Mouse (Mus musculus): ENCODE data around the gene Tcp11. TPM values are rescaled to one million over a fixed set of nuclear protein-coding genes. Genes with fewer than 3 reads are reported as not detected.

Tcp11 gene
- polyA plus RNA-seq, 1 experiment from 2014 or later, result 0.68 TPM

DNA sequence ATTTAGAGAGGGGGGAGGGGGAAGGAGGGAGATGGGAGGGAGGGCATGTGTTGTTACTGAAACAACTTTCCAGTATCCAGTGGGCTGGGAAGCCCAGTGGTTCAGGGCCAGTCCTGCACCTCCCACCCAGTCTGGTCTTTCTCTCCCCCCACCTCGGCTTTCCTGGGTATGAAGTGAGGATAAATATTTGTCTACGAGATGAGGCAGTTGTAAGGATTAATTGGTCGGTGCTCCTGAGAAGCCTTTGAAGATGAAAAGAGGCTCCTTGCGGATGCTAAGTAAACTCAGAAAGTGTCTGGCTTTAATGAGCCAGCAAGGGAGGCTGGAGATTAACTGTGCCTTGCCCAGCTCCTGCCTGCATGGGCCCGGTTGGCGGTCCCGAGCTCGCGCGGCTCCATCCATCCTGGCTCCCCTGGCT is 21.5 kb upstream of the Tcp11 start:
- peaks cover 6% of the 10 kb centered on the region; the same call in 1 of the 2 replicates for H3K9me3 ChIP-seq
- no peak overlapping the region for H3K4me3 ChIP-seq
- peaks cover 39% of the 10 kb centered on the region for H3K4me1 ChIP-seq
- no peaks in the 10 kb centered on the region for H3K36me3 ChIP-seq (replicated peaks)
- DNase-seq (ENCODE audit: extremely low spot score, low spot score), result no peak
- H3K27me3 ChIP-seq (ENCODE audit: poor library complexity, severe bottlenecking), result peaks cover 7% of the 10 kb centered on the region; the same call in 1 of the 2 replicates
- peak overlapping the region; percentile 62 for H3K27ac ChIP-seq
- WGBS, result 24% methylated on average over 10 of the region's 10 CpGs

GRCm38 (mm10) chr17:28101284-28101887 is 20.9 kb upstream of the Tcp11 start:
- Histone ChIP-seq H3K27ac (peak overlapping the region; percentile 62), H3K9me3 (peaks cover 6% of the 10 kb centered on the region; the same call in 1 of the 2 replicates), H3K36me3 (replicated peaks) (no peaks in the 10 kb centered on the region), H3K27me3 (ENCODE audit: poor library complexity, severe bottlenecking) (peaks cover 7% of the 10 kb centered on the region; the same call in 1 of the 2 replicates), H3K4me1 (peaks cover 39% of the 10 kb centered on the region), H3K4me3 (no peak overlapping the region)
- no peak for DNase-seq (ENCODE audit: extremely low spot score, low spot score)
- WGBS, result 73% methylated on average over 12 of the region's 12 CpGs

- 84% methylated on average over 1 of the region's 1 CpGs for WGBS
- H3K9me3 ChIP-seq, result peaks cover 6% of the 10 kb centered on the region; the same call in 1 of the 2 replicates
- no peak overlapping the region for H3K4me3 ChIP-seq
- DNase-seq (ENCODE audit: extremely low spot score, low spot score), result no peak
- H3K36me3 ChIP-seq (replicated peaks), result no peaks in the 10 kb centered on the region
- H3K27me3 ChIP-seq (ENCODE audit: poor library complexity, severe bottlenecking), result peaks cover 7% of the 10 kb centered on the region; the same call in 1 of the 2 replicates
- peaks cover 40% of the 10 kb centered on the region for H3K4me1 ChIP-seq
- H3K27ac ChIP-seq, result no peak overlapping the region
Measured at GRCm38 (mm10) chr17:28100669-28101068, 20.2 kb upstream of the Tcp11 start.

- H3K4me3 ChIP-seq, result no peak overlapping the region
- no peaks in the 10 kb centered on the region for H3K36me3 ChIP-seq (replicated peaks)
- H3K9me3 ChIP-seq, result peaks cover 8% of the 10 kb centered on the region
- H3K27ac ChIP-seq, result 0 out of 2 replicates have a peak overlapping the region, but pooled peaks have one; percentile 25
- DNase-seq (ENCODE audit: extremely low spot score, low spot score), result no peak
- peaks cover 7% of the 10 kb centered on the region; the same call in 1 of the 2 replicates for H3K27me3 ChIP-seq (ENCODE audit: poor library complexity, severe bottlenecking)
- peaks cover 40% of the 10 kb centered on the region for H3K4me1 ChIP-seq
- 49% methylated on average over 3 of the region's 3 CpGs for WGBS
Measured at GRCm38 (mm10) chr17:28099086-28099485, 18.6 kb upstream of the Tcp11 start.

DNA sequence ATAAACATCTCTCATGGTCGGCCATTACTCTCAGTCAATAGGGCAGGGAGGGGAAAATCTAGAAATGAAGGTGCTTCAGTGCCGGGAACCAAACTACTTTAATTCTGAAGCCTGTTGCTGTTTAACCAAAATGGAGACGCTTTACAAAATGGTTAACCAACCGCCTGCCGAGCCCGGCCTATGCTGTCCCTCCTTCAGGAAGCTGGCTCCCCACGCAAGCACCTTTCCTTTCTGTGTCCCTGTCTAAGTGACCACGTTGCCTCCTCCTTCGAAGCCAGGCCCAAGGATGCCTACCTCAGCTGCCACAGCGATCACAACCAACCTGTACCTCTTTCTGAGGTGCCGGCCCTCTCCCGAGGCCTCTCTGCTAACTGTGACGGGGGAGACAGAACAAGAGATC is 16.9 kb upstream of the Tcp11 start:
- peaks cover 14% of the 10 kb centered on the region for H3K9me3 ChIP-seq
- no peaks in the 10 kb centered on the region; the same call in 1 of the 2 replicates for H3K27me3 ChIP-seq (ENCODE audit: poor library complexity, severe bottlenecking)
- peaks cover 36% of the 10 kb centered on the region for H3K4me1 ChIP-seq
- no peaks in the 10 kb centered on the region; the same call in 1 of the 2 replicates for H3K36me3 ChIP-seq (replicated peaks)
- no peak for DNase-seq (ENCODE audit: extremely low spot score, low spot score)
- H3K4me3 ChIP-seq, result no peak overlapping the region
- 90% methylated on average over 13 of the region's 13 CpGs for WGBS
- H3K27ac ChIP-seq, result peak overlapping the region; percentile 4; the same call in 1 of the 2 replicates

DNA sequence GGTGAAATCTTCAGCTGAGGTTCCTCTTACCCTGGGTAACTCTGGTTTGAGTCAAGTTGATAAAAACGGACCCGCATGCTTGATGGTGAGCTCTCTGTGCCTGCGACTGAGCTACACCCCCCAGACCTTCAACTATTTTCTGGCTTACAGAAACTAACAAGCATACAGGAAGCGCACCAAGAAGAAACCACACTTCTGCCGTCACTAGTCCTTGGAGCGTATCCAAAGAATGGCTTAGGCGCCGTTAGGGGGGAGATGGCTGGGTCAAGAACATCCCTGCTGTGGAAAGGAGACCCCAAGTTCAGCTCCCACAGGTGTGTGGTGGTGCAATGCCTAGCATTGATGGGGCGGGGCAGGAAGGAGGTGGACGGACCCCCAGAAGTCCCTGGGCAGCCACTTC is 16.0 kb upstream of the Tcp11 start:
- Histone ChIP-seq H3K27ac (no peak overlapping the region), H3K27me3 (ENCODE audit: poor library complexity, severe bottlenecking) (no peaks in the 10 kb centered on the region; the same call in 1 of the 2 replicates), H3K9me3 (peaks cover 16% of the 10 kb centered on the region), H3K4me3 (no peak overlapping the region), H3K36me3 (replicated peaks) (no peaks in the 10 kb centered on the region; the same call in 1 of the 2 replicates), H3K4me1 (peaks cover 27% of the 10 kb centered on the region)
- 93% methylated on average over 10 of the region's 10 CpGs for WGBS
- DNase-seq (ENCODE audit: extremely low spot score, low spot score), result no peak

DNA sequence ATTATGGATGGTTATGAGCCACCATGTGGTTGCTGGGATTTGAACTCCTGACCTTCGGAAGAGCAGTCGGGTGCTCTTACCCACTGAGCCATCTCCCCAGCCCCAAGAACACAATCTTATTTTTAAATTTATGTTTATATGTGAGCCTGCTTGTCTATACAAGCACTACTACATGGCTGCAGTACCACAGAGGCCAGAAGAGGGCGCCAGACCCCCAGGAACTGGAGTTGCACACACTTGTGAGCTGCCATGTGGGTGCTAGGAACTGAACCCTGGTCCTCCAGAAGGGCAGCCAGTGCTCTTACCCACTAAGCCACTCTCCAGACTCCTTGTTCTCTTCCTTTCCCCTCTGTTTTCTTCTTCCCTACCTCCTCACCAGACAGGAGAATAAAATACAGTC is 13.4 kb upstream of the Tcp11 start:
- Histone ChIP-seq H3K4me1 (peaks cover 13% of the 10 kb centered on the region), H3K9me3 (peaks cover 10% of the 10 kb centered on the region), H3K27me3 (ENCODE audit: poor library complexity, severe bottlenecking) (no peaks in the 10 kb centered on the region; the same call in 1 of the 2 replicates), H3K36me3 (replicated peaks) (no peaks in the 10 kb centered on the region; the same call in 1 of the 2 replicates), H3K27ac (no peak overlapping the region), H3K4me3 (no peak overlapping the region)
- 82% methylated on average over 3 of the region's 3 CpGs for WGBS
- no peak for DNase-seq (ENCODE audit: extremely low spot score, low spot score)

DNA sequence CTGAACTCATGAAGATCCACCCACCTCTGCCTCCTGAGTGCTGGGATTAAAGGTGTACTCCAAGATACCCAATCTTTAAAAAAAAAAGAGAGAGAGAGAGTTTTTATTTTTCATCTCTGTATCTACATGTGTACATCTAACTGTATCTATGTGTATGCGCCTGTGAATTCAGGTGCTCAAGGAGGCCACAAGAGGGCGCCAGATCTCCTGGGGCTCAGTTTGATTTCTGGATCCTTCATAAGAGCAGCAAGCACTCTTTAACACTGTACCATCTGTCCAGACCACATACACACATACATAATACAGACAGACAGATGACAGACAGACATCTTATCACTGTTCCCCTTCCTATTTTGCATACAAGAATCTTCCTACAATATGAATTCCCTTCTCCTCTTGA is 11.9 kb upstream of the Tcp11 start:
- no peaks in the 10 kb centered on the region; the same call in 1 of the 2 replicates for H3K36me3 ChIP-seq (replicated peaks)
- H3K4me1 ChIP-seq, result peaks cover 22% of the 10 kb centered on the region
- H3K9me3 ChIP-seq, result peaks cover 10% of the 10 kb centered on the region
- no peak overlapping the region for H3K27ac ChIP-seq
- H3K4me3 ChIP-seq, result no peak overlapping the region
- 88% methylated on average over 2 of the region's 2 CpGs for WGBS
- no peaks in the 10 kb centered on the region for H3K27me3 ChIP-seq (ENCODE audit: poor library complexity, severe bottlenecking)
- DNase-seq (ENCODE audit: extremely low spot score, low spot score), result no peak

- H3K36me3 ChIP-seq (replicated peaks), result no peaks in the 10 kb centered on the region; the same call in 1 of the 2 replicates
- no peak overlapping the region for H3K4me3 ChIP-seq
- H3K27ac ChIP-seq, result peak overlapping the region; percentile 30; the same call in 1 of the 2 replicates
- H3K27me3 ChIP-seq (ENCODE audit: poor library complexity, severe bottlenecking), result peaks cover 13% of the 10 kb centered on the region
- WGBS, result 91% methylated on average over 6 of the region's 6 CpGs
- H3K9me3 ChIP-seq, result peaks cover 4% of the 10 kb centered on the region
- H3K4me1 ChIP-seq, result peaks cover 49% of the 10 kb centered on the region
- no peak for DNase-seq (ENCODE audit: extremely low spot score, low spot score)
Measured at GRCm38 (mm10) chr17:28088718-28089117, 8.3 kb upstream of the Tcp11 start.

DNA sequence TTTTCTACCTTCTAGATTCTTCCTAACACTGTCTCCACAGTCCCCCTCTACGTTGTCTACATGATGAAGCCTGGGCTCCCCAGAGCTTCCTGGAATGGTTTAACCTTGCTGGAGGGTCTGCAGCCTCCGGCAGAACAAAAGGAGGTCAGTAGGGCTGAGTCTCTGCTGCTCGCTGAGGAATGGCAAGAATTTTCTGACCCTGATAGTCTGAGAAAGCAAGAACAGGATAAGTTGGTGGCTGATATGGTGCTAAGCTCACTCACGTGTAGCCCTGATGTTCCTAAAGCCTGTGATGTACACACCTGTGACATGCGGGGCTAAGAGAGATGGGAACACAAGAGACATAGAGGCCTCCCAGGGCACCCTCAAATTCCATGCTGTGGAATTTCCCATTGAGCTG is 7.0 kb upstream of the Tcp11 start:
- peaks cover 26% of the 10 kb centered on the region for H3K27me3 ChIP-seq (ENCODE audit: poor library complexity, severe bottlenecking)
- peak; percentile 50 for DNase-seq (ENCODE audit: extremely low spot score, low spot score)
- no peak overlapping the region for H3K4me3 ChIP-seq
- peak overlapping the region; percentile 64 for H3K27ac ChIP-seq
- 14% methylated on average over 5 of the region's 5 CpGs for WGBS
- H3K4me1 ChIP-seq, result peaks cover 60% of the 10 kb centered on the region
- H3K9me3 ChIP-seq, result peaks cover 4% of the 10 kb centered on the region; the same call in 1 of the 2 replicates
- H3K36me3 ChIP-seq (replicated peaks), result no peaks in the 10 kb centered on the region

DNA sequence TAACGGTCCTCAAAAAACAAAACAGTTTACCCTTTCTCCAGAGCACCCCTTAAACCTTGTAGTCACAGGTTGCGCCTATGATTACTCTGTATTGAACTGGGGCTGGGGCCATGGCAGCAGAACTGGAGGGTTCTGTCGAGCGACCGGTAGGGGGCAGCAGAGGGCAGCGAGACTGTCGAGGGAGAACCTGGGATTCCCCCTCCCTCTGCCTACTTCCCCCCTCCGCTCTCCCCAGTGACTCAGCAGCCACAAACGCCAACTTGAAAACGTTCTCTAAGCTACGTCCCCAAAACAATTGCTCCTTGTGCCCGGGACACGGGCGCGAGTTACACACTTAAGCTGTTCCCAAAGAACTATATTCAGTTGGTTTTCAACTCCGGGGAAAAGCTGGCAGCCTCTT is 4.5 kb upstream of the Tcp11 start:
- H3K27me3 ChIP-seq (ENCODE audit: poor library complexity, severe bottlenecking), result peaks cover 49% of the 10 kb centered on the region
- no peaks in the 10 kb centered on the region for H3K36me3 ChIP-seq (replicated peaks)
- peak overlapping the region; percentile 80 for H3K27ac ChIP-seq
- DNase-seq (ENCODE audit: extremely low spot score, low spot score), result peak; percentile 90
- peak overlapping the region; percentile 27; the same call in 1 of the 2 replicates for H3K4me3 ChIP-seq
- no peaks in the 10 kb centered on the region for H3K9me3 ChIP-seq
- H3K4me1 ChIP-seq, result peaks cover 70% of the 10 kb centered on the region
- 2% methylated on average over 16 of the region's 16 CpGs for WGBS

- Histone ChIP-seq H3K4me1 (peaks cover 75% of the 10 kb centered on the region), H3K9me3 (no peaks in the 10 kb centered on the region), H3K36me3 (replicated peaks) (no peaks in the 10 kb centered on the region), H3K27me3 (ENCODE audit: poor library complexity, severe bottlenecking) (peaks cover 54% of the 10 kb centered on the region), H3K27ac (peak overlapping the region; percentile 80; the same call in 1 of the 2 replicates), H3K4me3 (0 out of 2 replicates have a peak overlapping the region, but pooled peaks have one; percentile 27)
- no peak for DNase-seq (ENCODE audit: extremely low spot score, low spot score)
- WGBS, result 23% methylated on average over 22 of the region's 22 CpGs
Measured at GRCm38 (mm10) chr17:28084395-28084905, 4.0 kb upstream of the Tcp11 start.

DNA sequence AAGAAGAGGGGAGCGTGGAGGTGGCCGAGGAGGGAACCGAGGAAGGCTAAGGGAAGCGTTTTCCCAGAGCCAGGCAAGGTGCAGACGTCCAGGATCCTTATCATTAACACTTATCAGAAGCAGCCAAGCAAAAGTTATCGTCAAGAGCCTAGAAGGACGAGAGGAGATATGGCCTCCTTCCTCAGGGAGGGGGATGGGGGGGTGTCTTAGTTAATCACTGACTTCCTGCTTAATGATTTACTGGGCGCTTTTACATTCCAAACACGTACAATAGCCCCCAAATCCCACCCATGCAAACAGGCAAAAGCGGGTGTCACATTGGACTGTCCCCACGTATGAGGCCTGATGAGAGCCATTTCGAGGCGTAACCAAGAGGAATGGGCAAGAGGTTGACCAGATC is 2.4 kb upstream of the Tcp11 start:
- DNase-seq (ENCODE audit: extremely low spot score, low spot score), result no peak
- Histone ChIP-seq H3K4me3 (no peak overlapping the region), H3K9me3 (no peaks in the 10 kb centered on the region), H3K27me3 (ENCODE audit: poor library complexity, severe bottlenecking) (peaks cover 55% of the 10 kb centered on the region), H3K4me1 (peaks cover 70% of the 10 kb centered on the region), H3K27ac (no peak overlapping the region), H3K36me3 (replicated peaks) (no peaks in the 10 kb centered on the region)
- 80% methylated on average over 13 of the region's 13 CpGs for WGBS
